Mouse (Mus musculus): Measurements from ENCODE around the gene Litaf.
A peak's percentile ranks its signal among the peaks of the same experiment; 100 is the strongest.

Gene Litaf

GRCm38 (mm10) chr16:11066833-11067191 is 855 bp upstream of the Litaf start:
- no peak for DNase-seq (ENCODE audit: low read depth)

GRCm38 (mm10) chr16:11065431-11065830 is 526 bp downstream of the Litaf start:
- DNase-seq (ENCODE audit: low read depth), result no peak

GRCm38 (mm10) chr16:11064742-11065141 is 1.2 kb downstream of the Litaf start:
- no peak for DNase-seq (ENCODE audit: low read depth)

GRCm38 (mm10) chr16:11064341-11064740 is 1.6 kb downstream of the Litaf start:
- no peak for DNase-seq (ENCODE audit: low read depth)

GRCm38 (mm10) chr16:11062794-11063721 is 2.9 kb downstream of the Litaf start:
- peak; percentile 52 for DNase-seq (ENCODE audit: low read depth)

- no peak for DNase-seq (ENCODE audit: low read depth)
These were observed 5.3 kb downstream of the Litaf start, which contains the start of gene Snn for GRCm38 (mm10) chr16:11060645-11061044. Gene Snn, plus strand, starts transcription at chr16:11060945.

GRCm38 (mm10) chr16:11055916-11056315 is 10.0 kb downstream of the Litaf start:
- no peak for DNase-seq (ENCODE audit: low read depth)

- no peak for DNase-seq (ENCODE audit: low read depth)
These were observed 11.1 kb downstream of the Litaf start for GRCm38 (mm10) chr16:11054871-11055270.

GRCm38 (mm10) chr16:11054409-11054808 is 11.5 kb downstream of the Litaf start:
- no peak for DNase-seq (ENCODE audit: low read depth)

- DNase-seq (ENCODE audit: low read depth), result no peak
These were observed 14.8 kb downstream of the Litaf start for GRCm38 (mm10) chr16:11051134-11051533.

GRCm38 (mm10) chr16:11050226-11050625 is 15.7 kb downstream of the Litaf start:
- DNase-seq (ENCODE audit: low read depth), result no peak

GRCm38 (mm10) chr16:11047130-11047529 is 18.8 kb downstream of the Litaf start:
- DNase-seq (ENCODE audit: low read depth), result no peak

GRCm38 (mm10) chr16:11046437-11046836 is 19.5 kb downstream of the Litaf start:
- DNase-seq (ENCODE audit: low read depth), result no peak

GRCm38 (mm10) chr16:11043239-11043638 is 22.7 kb downstream of the Litaf start:
- no peak for DNase-seq (ENCODE audit: low read depth)

GRCm38 (mm10) chr16:11040603-11041002 is 25.4 kb downstream of the Litaf start:
- no peak for DNase-seq (ENCODE audit: low read depth)

GRCm38 (mm10) chr16:11035790-11036431 is 30.0 kb downstream of the Litaf start:
- DNase-seq (ENCODE audit: low read depth), result peak; percentile 86

- DNase-seq (ENCODE audit: low read depth), result peak; percentile 11
These were observed 30.7 kb downstream of the Litaf start for GRCm38 (mm10) chr16:11035273-11035672.

- peak; percentile 90 for DNase-seq (ENCODE audit: low read depth)
These were observed 31.7 kb downstream of the Litaf start for GRCm38 (mm10) chr16:11034193-11034803.

- no peak for DNase-seq (ENCODE audit: low read depth)
These were observed 34.6 kb downstream of the Litaf start for GRCm38 (mm10) chr16:11031320-11031719.

- DNase-seq (ENCODE audit: low read depth), result no peak
These were observed 35.1 kb downstream of the Litaf start for GRCm38 (mm10) chr16:11030844-11031243.

GRCm38 (mm10) chr16:11028206-11028605 is 37.8 kb downstream of the Litaf start:
- no peak for DNase-seq (ENCODE audit: low read depth)

- DNase-seq (ENCODE audit: low read depth), result no peak
These were observed 41.1 kb downstream of the Litaf start for GRCm38 (mm10) chr16:11024841-11025240.

GRCm38 (mm10) chr16:11023618-11024017 is 42.3 kb downstream of the Litaf start:
- no peak for DNase-seq (ENCODE audit: low read depth)
